ENCODE assay signal across 23 mouse cellular contexts in the genomic region with DNA sequence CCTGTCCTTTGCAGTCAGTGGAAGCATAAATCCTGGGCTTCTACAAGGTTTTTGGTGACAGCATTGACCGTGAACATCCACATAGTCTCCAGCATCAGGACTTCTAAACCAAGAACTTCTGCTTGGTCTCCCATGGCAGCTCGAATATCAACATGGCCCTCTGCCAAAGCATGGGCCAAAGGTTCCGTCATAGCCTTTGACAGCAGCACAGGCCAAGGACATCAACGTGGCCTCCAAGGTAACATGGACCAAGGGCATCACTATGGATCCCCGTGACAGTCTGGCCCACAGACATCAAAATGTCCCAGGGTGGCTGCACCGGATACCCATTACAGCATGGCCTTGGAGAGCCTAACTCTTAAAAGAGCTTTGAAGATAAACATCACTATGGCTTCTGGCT.
A peak's percentile ranks its signal among the peaks of the same experiment; 100 is the strongest.
DNase-seq lines count a peak whose midpoint lies in the region; ATAC-seq and TF ChIP-seq lines count a peak whose summit lies in the region.
"Had no signal": no experiment of that assay in that cellular context is flagged by ENCODE, and none has a peak within 500 bp of the region (broad histone marks: within the 10 kb centered on the region; RNA-seq: fewer than 3 reads in every experiment).

No protein-coding gene starts in this region.

- no peak for TF ChIP-seq EP300 in heart, postnatal 0 days (IDR thresholded peaks at IDR 0.05; ENCODE audit: low read depth)

- no peaks in the 10 kb centered on the region for H3K79me2 ChIP-seq in liver, adult 2 months (ENCODE audit: control insufficient read depth, insufficient read depth, low read length)

- TF ChIP-seq CTCF in heart, postnatal 0 days (IDR thresholded peaks at IDR 0.05; ENCODE audit: low read depth), result no peak
- TF ChIP-seq CTCF in liver, adult 2 months (IDR thresholded peaks at IDR 0.05; ENCODE audit: low read depth, low read length), result no peak
- TF ChIP-seq CTCF in layer of hippocampus, adult 2 months (conservative IDR thresholded peaks at IDR 0.05), result no peak

- H3K9ac ChIP-seq in heart, postnatal 0 days (replicated peaks; ENCODE audit: low read depth, low read length), result no peak overlapping the region
- no peak overlapping the region for H3K9ac ChIP-seq in liver, adult 2 months (ENCODE audit: low read depth, low read length)
- no peak overlapping the region for H3K9ac ChIP-seq in kidney, embryonic 14.5 days (ENCODE audit: low read depth, low read length)
- H3K9ac ChIP-seq: embryonic facial prominence, embryonic 12.5 days; embryonic facial prominence, embryonic 15.5 days; forebrain, postnatal 0 days; heart, embryonic 13.5 days; hindbrain, embryonic 12.5 days; hindbrain, embryonic 15.5 days had no signal

- H3K4me1 ChIP-seq in heart, postnatal 0 days (ENCODE audit: control insufficient read depth, insufficient read depth), result no peaks in the 10 kb centered on the region
- H3K4me1 ChIP-seq in liver, adult 2 months (ENCODE audit: control insufficient read depth, insufficient read depth, low read length), result no peaks in the 10 kb centered on the region
- H3K4me1 ChIP-seq in kidney, embryonic 14.5 days (ENCODE audit: control insufficient read depth, insufficient read depth, low read length), result no peaks in the 10 kb centered on the region
- H3K4me1 ChIP-seq: embryonic facial prominence, embryonic 12.5 days; embryonic facial prominence, embryonic 15.5 days; hindbrain, embryonic 12.5 days; hindbrain, embryonic 15.5 days had no signal

- H3K9me3 ChIP-seq in heart, postnatal 0 days (replicated peaks; ENCODE audit: control insufficient read depth, low read length), result no peaks in the 10 kb centered on the region
- H3K9me3 ChIP-seq in kidney, embryonic 14.5 days (ENCODE audit: control insufficient read depth, low read length), result no peaks in the 10 kb centered on the region
- H3K9me3 ChIP-seq: embryonic facial prominence, embryonic 12.5 days; embryonic facial prominence, embryonic 15.5 days; heart, embryonic 13.5 days; hindbrain, embryonic 12.5 days; hindbrain, embryonic 15.5 days had no signal

- no peak overlapping the region for H3K4me2 ChIP-seq in heart, postnatal 0 days (ENCODE audit: low read depth, low read length)
- no peak overlapping the region for H3K4me2 ChIP-seq in kidney, embryonic 14.5 days (replicated peaks; ENCODE audit: low read depth, low read length)
- H3K4me2 ChIP-seq: embryonic facial prominence, embryonic 12.5 days; embryonic facial prominence, embryonic 15.5 days; heart, embryonic 13.5 days; hindbrain, embryonic 12.5 days; hindbrain, embryonic 15.5 days had no signal

- DNase-seq in heart, postnatal 0 days (ENCODE audit: low spot score), result no peak
- no peak for DNase-seq in heart, adult 18-20 months
- DNase-seq in liver, adult 2 months (ENCODE audit: extremely low read depth, low read depth, low spot score), result peak; percentile 17
- DNase-seq in liver, result no peak
- DNase-seq in adrenal gland, postnatal 14 days, result peak; percentile 76
- no peak for DNase-seq in layer of hippocampus, adult 2 months (ENCODE audit: low spot score in 2 of 2)
- DNase-seq: cerebellum, adult 11 months; cerebellum, adult 2 months; cerebellum, adult 9-11 months; cerebellum, postnatal 25 days; forebrain, postnatal 0 days; gastrocnemius, adult 2 months; gastrocnemius, postnatal 14 days; heart, adult 11 months; kidney, adult 2 months had no signal

- no peak overlapping the region for H3K27ac ChIP-seq in heart, postnatal 0 days (ENCODE audit: low read depth)
- no peak overlapping the region for H3K27ac ChIP-seq in liver, adult 2 months (replicated peaks; ENCODE audit: insufficient read depth, low read depth, low read length)
- no peak overlapping the region for H3K27ac ChIP-seq in layer of hippocampus, adult 2 months
- H3K27ac ChIP-seq in kidney, embryonic 14.5 days (ENCODE audit: low read depth, low read length), result no peak overlapping the region
- H3K27ac ChIP-seq: embryonic facial prominence, embryonic 12.5 days; embryonic facial prominence, embryonic 15.5 days; gastrocnemius, adult 2 months; heart, embryonic 13.5 days; hindbrain, embryonic 12.5 days; hindbrain, embryonic 15.5 days had no signal

- ATAC-seq in heart, postnatal 0 days (ENCODE audit: insufficient read depth, low read depth), result peak; percentile 57; the same call in 1 of the 2 replicates
- no peak for ATAC-seq in kidney, embryonic 14.5 days (ENCODE audit: low FRiP score, low TSS enrichment)
- ATAC-seq: CD4-positive, CD25-positive, alpha-beta regulatory T cell, adult 4 months; forebrain, postnatal 0 days; intestine, postnatal 0 days had no signal

- no peak for TF ChIP-seq POLR2A in liver, adult 2 months (IDR thresholded peaks at IDR 0.05; ENCODE audit: extremely low read depth, insufficient read depth, low read length)

- WGBS in heart, postnatal 0 days, result 60% methylated on average over 6 of the region's 6 CpGs
- WGBS in liver, adult 2 months, result 50% methylated on average over 6 of the region's 6 CpGs
- WGBS in kidney, embryonic 14.5 days, result 83% methylated on average over 6 of the region's 6 CpGs

- no peaks in the 10 kb centered on the region for H3K36me3 ChIP-seq in heart, postnatal 0 days (replicated peaks; ENCODE audit: control insufficient read depth, insufficient read depth, low read length)
- no peaks in the 10 kb centered on the region for H3K36me3 ChIP-seq in liver, adult 2 months (ENCODE audit: control insufficient read depth, insufficient read depth, low read length)
- no peaks in the 10 kb centered on the region for H3K36me3 ChIP-seq in kidney, embryonic 14.5 days (ENCODE audit: control insufficient read depth, insufficient read depth, low read length)
- H3K36me3 ChIP-seq: embryonic facial prominence, embryonic 12.5 days; embryonic facial prominence, embryonic 15.5 days; heart, embryonic 13.5 days; hindbrain, embryonic 12.5 days; hindbrain, embryonic 15.5 days had no signal

- no peak overlapping the region for H3K4me3 ChIP-seq in heart, postnatal 0 days (ENCODE audit: low read depth, low read length)
- no peak overlapping the region for H3K4me3 ChIP-seq in liver, adult 2 months (ENCODE audit: insufficient read depth, low read depth, low read length)
- H3K4me3 ChIP-seq in layer of hippocampus, adult 2 months, result no peak overlapping the region
- no peak overlapping the region for H3K4me3 ChIP-seq in kidney, embryonic 14.5 days (ENCODE audit: low read length)
- H3K4me3 ChIP-seq: embryonic facial prominence, embryonic 12.5 days; embryonic facial prominence, embryonic 15.5 days; gastrocnemius, adult 2 months; heart, embryonic 13.5 days; hindbrain, embryonic 12.5 days; hindbrain, embryonic 15.5 days had no signal

- H3K27me3 ChIP-seq in heart, postnatal 0 days (ENCODE audit: control insufficient read depth, insufficient read depth, low read length), result no peaks in the 10 kb centered on the region
- no peaks in the 10 kb centered on the region for H3K27me3 ChIP-seq in liver, adult 2 months (ENCODE audit: control insufficient read depth, insufficient read depth, low read length)
- H3K27me3 ChIP-seq in kidney, embryonic 14.5 days (ENCODE audit: control insufficient read depth, insufficient read depth, low read length), result no peaks in the 10 kb centered on the region
- H3K27me3 ChIP-seq: embryonic facial prominence, embryonic 12.5 days; embryonic facial prominence, embryonic 15.5 days; hindbrain, embryonic 12.5 days had no signal

Comparison
In these comparisons a context has a peak if more than half of its experiments do, and no peak if none do; other contexts are left out.
1. DNase-seq: peak in liver, adult 2 months (single experiment) and adrenal gland, postnatal 14 days (single experiment); none in heart, postnatal 0 days (single experiment), heart, adult 18-20 months (0 of 2), liver (single experiment) and layer of hippocampus, adult 2 months (0 of 2).